Mouse (Mus musculus) E14TG2a.4 (cell line): ENCODE data around the gene Heatr5b.

ENCODE experiments used
- H3K27me3 ChIP-seq: 2 replicates; pipeline ENCODE4 v1.6.1; 2014; ENCODE audit warnings: low read length, control low read depth; ENCODE audit not compliant: insufficient read depth
- H3K36me3 ChIP-seq: 2 replicates; pipeline ENCODE4 v1.6.1; 2014; ENCODE audit warnings: low read length, control low read depth; ENCODE audit not compliant: insufficient read depth
- H3K4me1 ChIP-seq: replicated peaks from 2 replicates; pipeline ENCODE4 v1.6.1; 2014; ENCODE audit warnings: low read depth, low read length, control low read depth
- H3K4me3 ChIP-seq: replicated peaks from 2 replicates; pipeline ENCODE4 v1.5.1; 2014; ENCODE audit warnings: mild to moderate bottlenecking, low read length
- H3K9me3 ChIP-seq: 2 replicates; pipeline ENCODE4 v1.6.1; 2014; ENCODE audit warnings: low read length, control low read depth
- CTCF ChIP-seq: conservative IDR thresholded peaks from 2 replicates; pipeline ENCODE4 v1.5.1; 2014; ENCODE audit warnings: low read length
- NANOG ChIP-seq: IDR thresholded peaks from 2 replicates; pipeline ENCODE4 v1.6.1; 2014; ENCODE audit warnings: borderline replicate concordance, low read length, mixed read lengths
- POU5F1 ChIP-seq: IDR thresholded peaks from 2 replicates; pipeline ENCODE4 v1.6.1; 2014; ENCODE audit warnings: low read length, borderline replicate concordance

Heatr5b gene

GRCm38 (mm10) chr17:78752064-78752463 lies 83.1 kb downstream of the Heatr5b start:
- no peaks in the 10 kb centered on the region for H3K9me3 ChIP-seq
- TF ChIP-seq NANOG: no peak
- TF ChIP-seq CTCF: peak; percentile 20
- no peak for TF ChIP-seq POU5F1

GRCm38 (mm10) chr17:78748440-78748839 lies 86.7 kb downstream of the Heatr5b start:
- H3K4me3 ChIP-seq: no peak overlapping the region
- H3K36me3 ChIP-seq: no peaks in the 10 kb centered on the region; the same call in 1 of the 2 replicates
- TF ChIP-seq NANOG (no peak), CTCF (no peak), POU5F1 (no peak)
- no peaks in the 10 kb centered on the region; the same call in 1 of the 2 replicates for H3K4me1 ChIP-seq
- no peaks in the 10 kb centered on the region for H3K9me3 ChIP-seq
- peaks cover 9% of the 10 kb centered on the region; the same call in 1 of the 2 replicates for H3K27me3 ChIP-seq

More at GRCm38 (mm10) chr17:78752064-78752463, 83.1 kb downstream of the Heatr5b start:
- Histone ChIP-seq H3K4me3 (no peak overlapping the region), H3K27me3 (peaks cover 9% of the 10 kb centered on the region; the same call in 1 of the 2 replicates), H3K4me1 (no peaks in the 10 kb centered on the region; the same call in 1 of the 2 replicates), H3K36me3 (peaks cover 8% of the 10 kb centered on the region; the same call in 1 of the 2 replicates)

- TF ChIP-seq POU5F1 (no peak), CTCF (no peak), NANOG (no peak)
- H3K27me3 ChIP-seq: peaks cover 14% of the 10 kb centered on the region
- no peaks in the 10 kb centered on the region for H3K9me3 ChIP-seq
- no peak overlapping the region for H3K4me3 ChIP-seq
- peaks cover 23% of the 10 kb centered on the region for H3K4me1 ChIP-seq
- no peaks in the 10 kb centered on the region for H3K36me3 ChIP-seq
These were observed 96.7 kb downstream of the Heatr5b start for GRCm38 (mm10) chr17:78738416-78738815.

GRCm38 (mm10) chr17:78737771-78738170 lies 97.4 kb downstream of the Heatr5b start:
- Histone ChIP-seq H3K9me3 (no peaks in the 10 kb centered on the region), H3K27me3 (peaks cover 14% of the 10 kb centered on the region), H3K4me1 (peaks cover 23% of the 10 kb centered on the region), H3K4me3 (no peak overlapping the region), H3K36me3 (no peaks in the 10 kb centered on the region)
- TF ChIP-seq POU5F1 (no peak), NANOG (no peak), CTCF (no peak)

- H3K9me3 ChIP-seq: no peaks in the 10 kb centered on the region
- peaks cover 28% of the 10 kb centered on the region for H3K4me1 ChIP-seq
- peaks cover 14% of the 10 kb centered on the region for H3K27me3 ChIP-seq
- H3K36me3 ChIP-seq: no peaks in the 10 kb centered on the region
- TF ChIP-seq NANOG (no peak), CTCF (no peak), POU5F1 (no peak)
- H3K4me3 ChIP-seq: peak within 1 kb of the TSS; percentile 99
These were observed 98.1 kb downstream of the Heatr5b start, which contains the start of gene Strn for GRCm38 (mm10) chr17:78737096-78737495. Gene Strn, minus strand, starts transcription at chr17:78737196.

GRCm38 (mm10) chr17:78736473-78736988 lies 98.6 kb downstream of the Heatr5b start:
- Histone ChIP-seq H3K9me3 (no peaks in the 10 kb centered on the region), H3K4me1 (peaks cover 32% of the 10 kb centered on the region), H3K36me3 (no peaks in the 10 kb centered on the region), H3K4me3 (peak overlapping the region; percentile 99), H3K27me3 (peaks cover 14% of the 10 kb centered on the region)
- no peak for TF ChIP-seq POU5F1
- TF ChIP-seq NANOG: no peak
- no peak for TF ChIP-seq CTCF

- H3K4me3 ChIP-seq: peak overlapping the region; percentile 99
- H3K27me3 ChIP-seq: peaks cover 14% of the 10 kb centered on the region
- H3K9me3 ChIP-seq: no peaks in the 10 kb centered on the region
- TF ChIP-seq CTCF (no peak), POU5F1 (no peak), NANOG (no peak)
- no peaks in the 10 kb centered on the region for H3K36me3 ChIP-seq
- peaks cover 32% of the 10 kb centered on the region for H3K4me1 ChIP-seq
These were observed 99.3 kb downstream of the Heatr5b start for GRCm38 (mm10) chr17:78735731-78736472.

- Histone ChIP-seq H3K27me3 (peaks cover 13% of the 10 kb centered on the region), H3K4me1 (peaks cover 32% of the 10 kb centered on the region), H3K36me3 (no peaks in the 10 kb centered on the region), H3K9me3 (no peaks in the 10 kb centered on the region), H3K4me3 (no peak overlapping the region)
- TF ChIP-seq NANOG (no peak), CTCF (no peak), POU5F1 (no peak)
These were observed 100.4 kb downstream of the Heatr5b start for GRCm38 (mm10) chr17:78734806-78735205.
